Mouse (Mus musculus) C2C12 (cell line): ENCODE measurements around the gene Arf1.

Experiments used
- CEBPB ChIP-seq: IDR thresholded peaks from one replicate; pipeline ENCODE4 v1.6.1; 2011; ENCODE audit warnings: low read depth, mild to moderate bottlenecking, control low read depth, moderate library complexity
- CTCF ChIP-seq: IDR thresholded peaks from one replicate; pipeline ENCODE4 v1.5.1; 2011; ENCODE audit not compliant: control insufficient read depth, insufficient read depth, insufficient read length
- MAX ChIP-seq: IDR thresholded peaks from one replicate; pipeline ENCODE4 v1.6.1; 2011; ENCODE audit warnings: mild to moderate bottlenecking, control low read depth
- MYOD1 ChIP-seq: IDR thresholded peaks from one replicate; pipeline ENCODE4 v1.6.1; 2011; ENCODE audit warnings: low read depth; ENCODE audit not compliant: control insufficient read depth, insufficient read length
- USF1 ChIP-seq: IDR thresholded peaks from one replicate; pipeline ENCODE4 v1.6.1; 2011; ENCODE audit warnings: low read depth, mild to moderate bottlenecking, control low read depth, moderate library complexity

GRCm38 (mm10) chr11:59169807-59170206 lies 58.3 kb downstream of the Arf1 start:
- TF ChIP-seq CTCF, result no peak
- TF ChIP-seq CEBPB, result no peak
- TF ChIP-seq MAX, result no peak
- TF ChIP-seq USF1, result no peak
- TF ChIP-seq MYOD1, result no peak
